Mouse (Mus musculus): ENCODE results near the gene Car9.

- TF ChIP-seq POLR2A (IDR thresholded peaks at IDR 0.05; ENCODE audit: low read depth, low read length) (no peak; the same call in 1 of the 2 replicates), CTCF (IDR thresholded peaks at IDR 0.05; ENCODE audit: borderline replicate concordance, insufficient read depth, low read length) (no peak)
These were observed 9.3 kb downstream of the Car9 start for GRCm38 (mm10) chr4:43515764-43516708.
